In genomic region chrX:57253329-57254055, GRCm38 (mm10) we compare ENCODE assay signal across 26 mouse cellular contexts. TPM values are rescaled to one million over a fixed set of nuclear protein-coding genes. Genes with fewer than 3 reads are reported as not detected.
DNase-seq lines count a peak whose midpoint lies in the region; ATAC-seq lines count a peak whose summit lies in the region.
"Had no signal": no experiment of that assay in that cellular context is flagged by ENCODE, and none has a peak within 500 bp of the region (broad histone marks: within the 10 kb centered on the region; RNA-seq: fewer than 3 reads in every experiment).

No protein-coding gene starts in this region.

- no peak overlapping the region for H3K4me3 ChIP-seq in heart, embryonic 13.5 days
- H3K4me3 ChIP-seq in heart, embryonic 10.5 days: no peak overlapping the region
- no peak overlapping the region for H3K4me3 ChIP-seq in forebrain, embryonic 15.5 days
- H3K4me3 ChIP-seq: hindbrain, embryonic 10.5 days; left cerebral cortex, adult 2 months; lung, embryonic 15.5 days; midbrain, embryonic 12.5 days had no signal

- H3K9ac ChIP-seq in heart, embryonic 13.5 days: no peak overlapping the region
- no peak overlapping the region for H3K9ac ChIP-seq in forebrain, embryonic 15.5 days (replicated peaks)
- H3K9ac ChIP-seq: lung, embryonic 15.5 days; midbrain, embryonic 12.5 days had no signal

- no peak for ATAC-seq in heart, embryonic 13.5 days (ENCODE audit: extremely low read depth, insufficient number of reproducible peaks, low FRiP score, low TSS enrichment)
- ATAC-seq in forebrain, embryonic 15.5 days (replicated peaks): no peak
- ATAC-seq: forebrain, embryonic 16.5 days had no signal

- H3K36me3 ChIP-seq in heart, embryonic 13.5 days: no peaks in the 10 kb centered on the region
- no peaks in the 10 kb centered on the region for H3K36me3 ChIP-seq in heart, embryonic 10.5 days
- no peaks in the 10 kb centered on the region for H3K36me3 ChIP-seq in forebrain, embryonic 15.5 days
- H3K36me3 ChIP-seq: hindbrain, embryonic 10.5 days; lung, embryonic 15.5 days; midbrain, embryonic 12.5 days had no signal

- H3K4me2 ChIP-seq in heart, embryonic 13.5 days: no peak overlapping the region
- H3K4me2 ChIP-seq in forebrain, embryonic 15.5 days (replicated peaks): no peak overlapping the region
- H3K4me2 ChIP-seq: liver, embryonic 11.5 days; lung, embryonic 15.5 days; midbrain, embryonic 12.5 days had no signal

- H3K4me1 ChIP-seq in heart, embryonic 13.5 days: no peaks in the 10 kb centered on the region
- H3K4me1 ChIP-seq in heart, embryonic 10.5 days: no peaks in the 10 kb centered on the region
- no peaks in the 10 kb centered on the region for H3K4me1 ChIP-seq in forebrain, embryonic 15.5 days
- H3K4me1 ChIP-seq: hindbrain, embryonic 10.5 days; lung, embryonic 15.5 days; midbrain, embryonic 12.5 days had no signal

- intact Hi-C loops in left cerebral cortex, postnatal 10 days (cut with DNase I): no loop called here

- no peaks in the 10 kb centered on the region for H3K27me3 ChIP-seq in heart, embryonic 13.5 days (replicated peaks)
- H3K27me3 ChIP-seq in heart, embryonic 10.5 days (ENCODE audit: insufficient read depth, poor library complexity, severe bottlenecking): no peaks in the 10 kb centered on the region
- H3K27me3 ChIP-seq in forebrain, embryonic 15.5 days: no peaks in the 10 kb centered on the region
- H3K27me3 ChIP-seq: lung, embryonic 15.5 days; midbrain, embryonic 12.5 days had no signal

- 54% methylated on average over 7 of the region's 7 CpGs for WGBS in heart, embryonic 13.5 days
- WGBS in heart, embryonic 10.5 days: 64% methylated on average over 7 of the region's 7 CpGs
- 64% methylated on average over 7 of the region's 7 CpGs for WGBS in forebrain, embryonic 15.5 days

- no peak for DNase-seq in heart, embryonic 10.5 days (ENCODE audit: low spot score)
- peak; percentile 79 for DNase-seq in CD4-positive helper T cell, adult 2 months (ENCODE audit: low read depth, low spot score)
- peak; percentile 1 for DNase-seq in ZHBTc4 (ENCODE audit: low read depth, low spot score)
- DNase-seq in thymus, postnatal 0 days (ENCODE audit: low spot score): peak; percentile 34
- DNase-seq in left cerebral cortex, postnatal 10 days (ENCODE audit: extremely low spot score in 1 of 2, low spot score in 2 of 2): no peak
- no peak for DNase-seq in kidney, postnatal 4 days
- DNase-seq: adrenal gland, postnatal 14 days; cerebellum, postnatal 10 days; kidney, adult 2 months; kidney, postnatal 14 days had no signal

- 0 out of 2 replicates have a peak overlapping the region, but pooled peaks have one; percentile 8 for H3K27ac ChIP-seq in heart, embryonic 13.5 days (replicated peaks)
- no peak overlapping the region for H3K27ac ChIP-seq in heart, embryonic 10.5 days
- no peak overlapping the region for H3K27ac ChIP-seq in forebrain, embryonic 15.5 days (replicated peaks)
- H3K27ac ChIP-seq: hindbrain, embryonic 10.5 days; left cerebral cortex, adult 2 months; lung, embryonic 15.5 days; midbrain, embryonic 12.5 days had no signal

- no peaks in the 10 kb centered on the region for H3K9me3 ChIP-seq in heart, embryonic 13.5 days
- H3K9me3 ChIP-seq in heart, embryonic 10.5 days: no peaks in the 10 kb centered on the region
- no peaks in the 10 kb centered on the region for H3K9me3 ChIP-seq in forebrain, embryonic 15.5 days
- H3K9me3 ChIP-seq: hindbrain, embryonic 10.5 days; lung, embryonic 15.5 days; midbrain, embryonic 12.5 days had no signal

RNA-seq across cellular contexts. Expression of gene Cd40lg, which starts 41.5 kb away (rescaled TPM):
- polyA plus RNA-seq in heart, embryonic 13.5 days (2015; fragmentation: Nextera tagmentation; extraction: Ambion mirVana): not detected in 2 replicates
- polyA plus RNA-seq in heart, embryonic 10.5 days (2016; fragmentation: Nextera tagmentation; extraction: Ambion mirVana): not detected in 2 replicates
- 3.1 and 4.3 TPM in 2 replicates for polyA plus RNA-seq in thymus, postnatal 0 days (2015; fragmentation: Nextera tagmentation; extraction: Ambion mirVana)
- total RNA-seq in left cerebral cortex, postnatal 10 days (2021): not detected
- polyA plus RNA-seq in forebrain, embryonic 15.5 days (2015; fragmentation: Nextera tagmentation; extraction: Ambion mirVana): not detected in 2 replicates
- total RNA-seq: adrenal gland, postnatal 14 days; layer of hippocampus, adult 8-10 months; left cerebral cortex, adult 2 months; megakaryocyte progenitor cell, adult 5-6 weeks had no signal
- polyA plus RNA-seq: brain, embryonic 14.5 days; embryonic facial prominence, embryonic 14.5 days; forebrain, embryonic 16.5 days; gonadal fat pad, adult 2 months; heart, embryonic 14.5 days; hindbrain, embryonic 10.5 days; limb, embryonic 11.5 days; liver, embryonic 11.5 days; lung, embryonic 15.5 days; midbrain, embryonic 12.5 days; neural tube, embryonic 14.5 days had no signal

Comparison
In these comparisons a context has a peak if more than half of its experiments do, and no peak if none do; other contexts are left out.
1. DNase-seq: peak in CD4-positive helper T cell, adult 2 months (single experiment), ZHBTc4 (single experiment) and thymus, postnatal 0 days (single experiment); none in heart, embryonic 10.5 days (single experiment), left cerebral cortex, postnatal 10 days (0 of 2) and kidney, postnatal 4 days (0 of 2).